Mouse (Mus musculus) Muller cell, postnatal 12 days (primary cell): Measurements from ENCODE around the gene Dna2.

Experiments used
- DNase-seq: peaks from one replicate; pipeline ENCODE4 v3.0.0-alpha.2; 2015; ENCODE audit errors: inconsistent ontology term

Gene Dna2

DNA sequence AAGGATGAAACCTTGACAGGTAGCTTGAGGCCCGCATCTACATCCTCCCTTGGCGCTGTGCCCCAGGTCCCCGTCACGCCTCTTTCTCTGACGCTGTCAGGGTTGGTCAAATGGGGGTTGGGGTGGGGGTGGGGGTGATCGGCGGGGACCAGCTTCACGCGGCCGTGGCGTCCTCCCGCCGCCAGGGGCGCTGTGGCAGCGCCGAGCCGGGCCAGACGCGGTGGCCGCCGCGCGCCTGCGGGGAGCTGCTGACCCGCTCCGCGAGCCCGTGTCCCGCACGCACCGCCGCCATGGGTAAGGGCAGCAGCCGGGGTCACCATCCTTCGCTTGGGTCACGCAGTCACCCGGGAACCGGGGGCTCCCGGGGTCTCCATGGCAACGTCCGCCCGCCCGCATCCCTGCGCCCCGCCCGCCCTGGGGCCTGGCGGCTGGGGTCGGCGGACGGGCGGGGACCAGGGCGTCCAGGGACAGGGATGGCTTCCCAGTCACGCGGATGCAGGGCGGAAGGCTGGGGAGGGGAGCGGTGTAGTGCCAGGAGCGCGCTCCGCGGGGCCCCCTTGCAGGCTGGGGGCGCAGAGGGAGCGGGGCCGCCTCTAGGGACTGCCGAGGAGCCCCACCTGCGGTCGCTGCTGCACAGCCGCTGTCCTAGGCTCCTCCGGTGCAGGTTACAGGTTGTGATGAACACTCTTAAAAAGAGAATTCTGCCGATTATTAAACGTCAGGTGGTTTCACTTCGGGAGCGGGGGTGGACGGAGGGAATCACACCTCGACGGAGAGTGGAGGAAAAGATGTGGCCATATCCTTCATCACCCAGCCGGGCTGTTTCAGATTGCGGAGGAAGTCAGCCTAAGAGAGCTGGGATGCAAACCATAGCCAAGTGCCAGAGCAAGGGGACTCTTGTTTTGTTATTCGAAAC, 33.5 kb downstream of the Dna2 start, which contains the start of gene Rufy2:
Rufy2 (plus strand) TSS at position 185 of the 916 bp plus-strand sequence.
- peak; percentile 92 for DNase-seq

DNA sequence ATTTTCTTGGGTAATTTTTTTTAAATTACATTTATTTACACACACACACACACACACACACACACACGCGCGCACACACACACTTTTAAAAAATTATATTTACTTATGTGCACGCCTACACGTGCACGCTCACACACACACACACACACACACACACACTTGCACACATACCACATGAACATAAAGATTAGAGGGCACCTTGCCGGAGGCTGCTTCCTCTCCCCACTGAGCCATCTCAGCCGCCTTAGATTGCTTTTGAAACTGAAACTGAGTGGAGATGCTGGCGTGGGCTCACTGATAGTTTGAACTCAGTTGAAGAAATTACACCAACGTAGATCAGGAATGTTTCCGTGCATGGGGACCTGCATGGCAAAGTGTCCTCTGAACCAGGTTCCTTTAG, 37.2 kb downstream of the Dna2 start:
- no peak for DNase-seq

DNA sequence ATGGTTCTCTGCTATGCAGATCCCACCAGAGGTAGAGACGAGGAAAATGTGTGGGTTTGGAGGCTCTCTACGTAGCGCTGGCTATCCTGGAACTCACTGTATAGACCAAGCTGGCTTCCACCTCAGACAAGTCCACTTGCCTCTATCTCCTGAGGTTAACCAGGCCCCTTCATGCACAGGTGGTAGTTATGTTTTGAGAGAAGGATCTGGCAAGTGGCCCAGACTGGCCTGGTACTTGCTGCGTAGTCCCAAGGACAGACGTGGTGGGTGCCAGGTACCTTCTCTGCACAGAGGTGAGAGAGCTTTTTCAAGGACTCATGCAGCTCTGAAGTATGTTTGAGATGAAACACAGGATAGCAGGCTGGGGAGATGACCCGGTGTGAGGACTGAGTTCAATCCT, 37.7 kb downstream of the Dna2 start:
- no peak for DNase-seq

DNA sequence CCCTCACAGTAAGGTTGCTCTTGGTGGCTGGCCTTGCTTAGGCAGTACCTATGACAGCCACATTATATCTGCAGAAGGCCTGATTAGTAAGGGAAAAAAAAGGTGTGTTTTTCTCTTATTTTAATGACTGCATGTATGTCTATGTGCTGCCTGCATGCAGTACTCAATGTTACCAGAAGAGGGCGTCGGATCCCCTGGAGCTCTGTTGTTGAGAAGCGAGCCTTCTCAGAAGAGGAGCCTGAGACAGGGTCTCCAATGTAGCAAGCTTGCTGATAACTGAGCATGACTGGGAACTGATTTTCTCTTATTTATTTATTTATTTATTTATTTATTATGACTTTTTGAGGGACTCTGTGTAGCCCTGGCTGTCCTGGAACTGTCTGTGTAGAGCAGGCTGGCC, 40.5 kb downstream of the Dna2 start:
- DNase-seq, result no peak

DNA sequence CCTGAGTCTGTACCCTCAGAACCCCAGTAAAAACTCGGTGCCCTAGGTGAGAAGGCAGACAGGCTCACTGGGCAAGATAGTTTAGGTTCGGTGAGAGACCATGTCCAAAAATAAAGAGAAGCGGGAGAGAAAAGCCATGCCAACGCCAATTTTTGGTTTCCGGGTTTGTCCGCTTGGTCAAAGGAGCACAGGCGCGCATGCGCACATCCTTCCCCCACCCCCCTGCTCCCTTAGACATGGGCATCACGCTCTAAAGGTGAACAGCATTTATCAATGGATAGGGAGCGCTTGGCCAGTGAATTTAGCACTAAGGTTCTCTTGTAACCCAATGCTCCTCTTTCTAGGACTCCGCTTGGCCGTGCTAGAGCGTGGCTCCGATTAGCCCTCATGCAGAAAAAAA, 43.8 kb downstream of the Dna2 start:
- no peak for DNase-seq

DNA sequence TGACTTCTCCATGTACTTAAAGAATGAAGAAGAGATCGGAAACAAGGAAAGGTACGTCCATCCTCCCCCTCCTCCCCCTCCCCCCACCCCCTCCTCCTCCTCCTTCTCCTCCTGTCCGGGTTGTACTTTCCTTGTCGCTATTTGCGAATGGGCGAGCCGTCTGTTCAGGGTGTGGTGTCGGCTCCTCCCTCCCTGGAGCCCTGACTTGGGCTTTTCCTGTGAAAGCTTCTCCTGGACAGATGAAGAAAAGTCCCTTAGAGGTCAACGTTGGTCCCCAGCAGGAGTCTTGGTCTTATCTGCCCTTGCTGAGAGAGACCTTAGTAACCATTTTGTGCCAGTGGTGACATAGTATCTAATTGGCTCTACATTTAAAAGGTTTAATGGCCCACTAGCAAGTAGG, 47.2 kb downstream of the Dna2 start:
- DNase-seq, result no peak

GRCm38 (mm10) chr10:63000584-63000983, 53.8 kb downstream of the Dna2 start:
- no peak for DNase-seq

DNA sequence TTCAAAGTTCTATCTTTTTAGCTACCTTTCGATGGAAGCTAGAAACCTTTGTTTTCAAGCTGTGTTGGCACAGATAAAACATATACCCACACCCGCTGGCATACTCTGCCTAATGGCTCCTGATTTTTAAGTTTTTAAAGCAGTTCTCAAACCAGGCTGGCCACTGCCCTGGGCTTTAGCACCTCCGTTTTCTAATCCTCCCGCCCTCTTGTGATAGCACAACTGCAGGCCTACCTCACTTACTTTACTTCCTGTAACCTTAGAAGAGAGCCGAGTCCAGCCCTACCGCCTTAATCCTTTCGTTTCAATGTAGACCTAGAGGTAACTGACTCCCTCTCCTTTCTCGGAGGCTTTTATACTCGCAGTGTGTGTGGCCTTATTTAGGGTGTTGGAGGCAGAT, 56.4 kb downstream of the Dna2 start:
- no peak for DNase-seq

DNA sequence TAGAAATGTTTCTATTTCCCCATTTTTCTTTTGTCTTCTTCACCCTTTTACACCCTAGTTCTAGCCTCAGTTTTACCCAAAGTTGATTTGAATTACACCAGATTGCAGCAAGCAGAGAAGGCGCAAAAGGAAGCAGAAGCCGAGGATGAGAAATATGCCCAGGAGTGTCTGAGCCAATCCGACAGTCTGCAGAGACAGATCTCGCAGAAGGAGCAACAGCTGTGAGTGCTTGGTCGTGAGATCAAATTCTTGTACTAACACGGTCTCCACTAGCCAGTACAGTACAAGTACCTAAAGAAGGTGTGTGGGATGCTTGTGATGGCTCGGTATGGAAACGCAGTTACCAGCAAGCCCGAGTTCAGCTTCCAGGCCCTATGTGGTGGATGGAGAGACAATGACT, 57.7 kb downstream of the Dna2 start:
- no peak for DNase-seq

DNA sequence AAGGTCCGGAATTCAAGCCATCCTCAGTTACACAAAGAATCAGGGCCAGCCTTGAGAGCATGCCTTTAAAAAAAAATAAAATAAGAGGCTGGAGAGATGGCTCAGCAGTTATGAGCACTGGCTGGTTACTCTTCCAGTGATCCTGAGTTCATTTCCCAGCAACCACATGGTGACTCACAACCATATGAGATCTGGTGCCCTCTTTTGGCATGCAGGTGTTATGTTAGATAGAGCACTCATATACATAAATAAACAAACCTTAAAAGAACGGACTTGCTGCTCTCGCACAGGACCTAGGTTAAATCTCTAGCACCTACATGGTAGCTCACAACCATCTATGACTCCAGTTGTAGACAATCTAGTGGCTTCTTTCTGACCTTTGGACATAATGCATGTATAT, 61.4 kb downstream of the Dna2 start:
- no peak for DNase-seq

- DNase-seq, result no peak
These were observed 63.4 kb downstream of the Dna2 start for GRCm38 (mm10) chr10:63010268-63010667.

DNA sequence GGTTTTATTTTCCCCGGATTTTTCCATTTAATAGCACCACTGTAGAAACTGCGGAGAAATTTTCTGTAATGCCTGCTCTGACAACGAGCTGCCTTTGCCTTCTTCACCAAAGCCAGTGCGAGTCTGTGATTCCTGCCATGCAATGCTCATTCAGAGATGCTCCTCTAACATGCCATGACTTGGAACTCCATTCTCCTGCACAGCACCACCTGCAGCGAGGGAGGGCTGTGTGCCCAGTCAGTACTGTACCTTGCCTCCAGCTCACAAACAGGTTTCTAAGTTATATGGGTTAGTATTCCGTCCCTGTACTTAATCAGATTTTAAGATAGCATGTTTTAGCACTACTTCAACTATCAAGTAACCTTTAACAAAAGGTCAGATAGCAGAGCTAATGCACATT, 64.7 kb downstream of the Dna2 start:
- DNase-seq, result no peak

DNA sequence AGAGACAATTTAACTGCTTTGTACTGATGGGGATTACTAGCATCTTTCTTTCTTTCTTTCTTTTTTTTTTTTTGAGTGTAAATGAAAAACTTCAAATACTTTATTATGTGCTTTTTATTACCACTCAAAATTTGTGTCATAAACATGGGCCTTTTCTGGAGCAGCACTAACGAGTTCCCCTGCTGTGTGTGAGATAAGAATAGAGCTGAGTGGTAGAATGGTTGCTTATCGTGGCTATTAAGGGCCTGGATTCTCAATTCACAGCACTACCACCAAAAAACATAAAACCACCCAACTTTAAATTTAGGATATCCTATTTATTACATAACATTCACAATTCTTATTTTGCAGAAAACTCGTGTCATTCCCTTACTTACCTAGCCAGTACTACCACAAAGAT, 66.7 kb downstream of the Dna2 start:
- DNase-seq, result no peak

DNA sequence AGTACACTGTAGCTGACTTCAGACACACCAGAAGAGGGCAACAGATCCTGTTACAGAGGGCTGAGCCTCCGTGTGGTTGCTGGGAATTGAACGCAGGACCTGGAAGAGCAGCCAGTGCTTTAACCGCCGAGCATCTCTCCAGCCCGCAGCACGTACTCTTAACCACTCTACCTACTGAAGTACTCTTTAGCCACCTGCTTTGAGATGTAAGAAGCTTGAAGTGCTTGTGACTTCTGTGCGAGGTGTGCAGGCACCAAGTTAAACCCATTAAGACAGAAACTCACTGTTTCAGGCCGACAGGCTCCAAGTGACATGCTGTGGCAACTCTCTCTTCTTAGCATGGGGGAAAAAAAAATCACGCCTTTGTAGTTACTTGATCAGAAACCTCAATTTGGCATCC, 67.3 kb downstream of the Dna2 start:
- DNase-seq, result no peak

- no peak for DNase-seq
These were observed 72.5 kb downstream of the Dna2 start for GRCm38 (mm10) chr10:63019304-63019703.

- no peak for DNase-seq
These were observed 74.9 kb downstream of the Dna2 start for GRCm38 (mm10) chr10:63021702-63022101.

DNA sequence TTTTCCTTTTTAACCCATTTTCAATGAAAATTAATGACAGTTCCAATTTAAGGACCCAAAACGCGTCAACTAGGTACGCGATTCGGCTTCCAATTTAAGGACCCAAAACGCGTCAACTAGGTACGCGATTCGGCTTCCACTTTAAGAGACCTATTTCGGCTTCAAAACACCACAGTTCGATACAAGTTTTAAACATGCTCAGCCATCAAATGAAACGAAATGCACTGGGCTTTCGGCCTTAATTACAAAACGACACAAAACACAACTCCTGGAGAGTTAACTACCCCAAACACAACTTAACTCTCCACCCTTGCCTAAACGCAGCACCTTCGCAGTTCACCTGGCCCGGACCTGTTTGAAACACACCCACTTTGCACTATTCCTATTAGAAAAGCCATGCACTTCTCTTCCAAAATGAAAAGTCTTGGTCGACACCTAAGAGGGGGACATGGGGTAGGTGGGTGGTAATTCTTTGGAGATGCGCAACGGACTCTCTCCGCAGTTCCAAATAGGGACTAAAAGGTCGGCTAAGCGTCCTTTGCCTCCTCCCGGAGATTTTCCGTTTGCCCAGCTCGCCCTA, 75.8 kb downstream of the Dna2 start:
- DNase-seq, result no peak

- DNase-seq, result peak; percentile 83
These were observed 76.4 kb downstream of the Dna2 start for GRCm38 (mm10) chr10:63023121-63023748.
